Mouse (Mus musculus) splenic B cell, adult 2 months (primary cell): ENCODE data around the gene Hoxa4.

Experiments used
- DNase-seq: peaks from one replicate; pipeline ENCODE4 v3.0.0-alpha.2; 2011; ENCODE audit warnings: low read depth, low spot score
- H3K27me3 ChIP-seq: 2 replicates; pipeline ENCODE4 v1.6.1; 2012; ENCODE audit warnings: mild to moderate bottlenecking, low read length, moderate library complexity, mixed read lengths; ENCODE audit not compliant: control insufficient read depth, poor library complexity, insufficient read depth, severe bottlenecking
- H3K36me3 ChIP-seq: 2 replicates; pipeline ENCODE4 v1.6.1; 2012; ENCODE audit warnings: mild to moderate bottlenecking, low read length, moderate library complexity, mixed read lengths; ENCODE audit not compliant: control insufficient read depth, poor library complexity, insufficient read depth, severe bottlenecking

Hoxa4 gene

DNA sequence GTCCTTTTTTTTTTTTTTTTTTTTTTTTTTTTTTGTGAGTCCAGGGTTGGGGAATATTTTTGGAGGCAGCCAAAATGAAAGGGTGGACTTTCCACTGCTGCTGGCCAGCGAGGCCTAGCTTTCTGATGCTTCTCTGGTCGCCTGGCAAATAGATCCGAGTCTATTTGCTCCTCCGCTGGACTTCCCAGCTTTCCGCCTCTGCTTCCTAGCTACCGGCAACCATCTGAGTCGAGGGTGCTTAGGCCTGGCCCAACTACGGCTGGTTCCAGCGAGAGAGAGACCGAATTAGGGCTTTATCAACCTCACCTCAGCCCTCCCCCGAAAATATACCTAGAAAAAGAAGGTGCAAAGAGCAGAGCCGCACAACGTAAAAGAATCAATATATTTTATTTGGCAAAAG is 31.2 kb upstream of the Hoxa4 start:
- Histone ChIP-seq H3K27me3 (peaks cover 5% of the 10 kb centered on the region), H3K36me3 (no peaks in the 10 kb centered on the region)
- no peak for DNase-seq

GRCm38 (mm10) chr6:52221993-52222685 is 30.6 kb upstream of the Hoxa4 start:
- peaks cover 5% of the 10 kb centered on the region for H3K27me3 ChIP-seq
- no peak for DNase-seq
- H3K36me3 ChIP-seq = no peaks in the 10 kb centered on the region

DNA sequence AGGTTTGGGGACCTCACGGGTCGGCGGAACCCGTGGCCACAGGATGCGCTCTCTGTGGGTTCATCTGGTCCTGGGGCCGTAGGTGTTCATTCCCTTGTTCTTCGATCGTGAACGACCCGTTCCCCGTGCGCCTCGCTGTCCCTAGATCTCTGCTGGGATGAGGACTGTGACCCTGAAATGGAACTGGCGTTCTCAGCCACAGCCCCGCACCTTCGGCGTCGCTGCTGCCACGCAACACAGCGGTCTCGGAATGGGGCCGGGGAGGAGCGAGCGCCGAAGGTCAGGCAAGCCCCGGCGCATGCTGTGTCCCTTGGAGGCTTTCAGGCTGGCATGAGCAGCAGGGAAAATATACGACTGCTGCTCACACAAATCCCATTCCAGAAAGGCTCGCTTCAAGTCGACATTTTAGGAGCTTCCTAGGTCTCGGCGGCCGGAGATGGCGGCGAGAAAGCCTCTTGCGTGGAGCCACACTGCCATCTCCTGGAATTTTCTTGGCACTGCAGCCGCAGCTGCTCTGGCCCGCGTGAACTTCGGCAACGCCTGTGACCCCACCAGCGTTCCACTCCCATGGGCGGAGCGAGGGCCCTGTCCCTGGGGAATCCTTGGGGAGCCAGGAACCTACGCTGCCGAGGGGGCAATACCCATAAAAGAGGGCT is 29.9 kb upstream of the Hoxa4 start, which contains the start of gene Hoxa7:
Hoxa7 (minus strand) TSS at position 518 of the 656 bp plus-strand sequence.
- peak; percentile 90 for DNase-seq
- Histone ChIP-seq H3K27me3 (peaks cover 5% of the 10 kb centered on the region), H3K36me3 (no peaks in the 10 kb centered on the region)

DNA sequence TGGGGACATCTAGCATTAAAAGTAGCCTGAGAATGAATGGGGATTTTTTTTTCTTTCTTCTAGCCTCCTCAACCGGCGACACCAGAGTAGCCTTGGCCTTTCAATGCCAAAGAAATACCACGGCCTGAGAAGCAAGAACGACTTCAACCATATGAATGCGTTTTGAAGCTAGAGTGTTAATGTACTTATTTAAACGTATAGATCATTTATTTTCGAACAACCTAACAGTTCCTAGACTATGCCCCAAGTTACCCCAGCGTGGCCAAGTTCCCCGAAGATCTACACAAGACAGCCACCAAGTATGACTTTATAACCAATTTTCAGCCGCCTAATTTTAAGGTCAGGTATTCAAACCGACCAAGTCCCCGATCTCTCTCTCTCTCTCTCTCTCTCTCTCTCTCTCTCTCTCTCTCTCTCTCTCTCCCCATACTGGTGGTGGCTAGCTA is 29.3 kb upstream of the Hoxa4 start:
- DNase-seq = no peak
- peaks cover 5% of the 10 kb centered on the region for H3K27me3 ChIP-seq

DNA sequence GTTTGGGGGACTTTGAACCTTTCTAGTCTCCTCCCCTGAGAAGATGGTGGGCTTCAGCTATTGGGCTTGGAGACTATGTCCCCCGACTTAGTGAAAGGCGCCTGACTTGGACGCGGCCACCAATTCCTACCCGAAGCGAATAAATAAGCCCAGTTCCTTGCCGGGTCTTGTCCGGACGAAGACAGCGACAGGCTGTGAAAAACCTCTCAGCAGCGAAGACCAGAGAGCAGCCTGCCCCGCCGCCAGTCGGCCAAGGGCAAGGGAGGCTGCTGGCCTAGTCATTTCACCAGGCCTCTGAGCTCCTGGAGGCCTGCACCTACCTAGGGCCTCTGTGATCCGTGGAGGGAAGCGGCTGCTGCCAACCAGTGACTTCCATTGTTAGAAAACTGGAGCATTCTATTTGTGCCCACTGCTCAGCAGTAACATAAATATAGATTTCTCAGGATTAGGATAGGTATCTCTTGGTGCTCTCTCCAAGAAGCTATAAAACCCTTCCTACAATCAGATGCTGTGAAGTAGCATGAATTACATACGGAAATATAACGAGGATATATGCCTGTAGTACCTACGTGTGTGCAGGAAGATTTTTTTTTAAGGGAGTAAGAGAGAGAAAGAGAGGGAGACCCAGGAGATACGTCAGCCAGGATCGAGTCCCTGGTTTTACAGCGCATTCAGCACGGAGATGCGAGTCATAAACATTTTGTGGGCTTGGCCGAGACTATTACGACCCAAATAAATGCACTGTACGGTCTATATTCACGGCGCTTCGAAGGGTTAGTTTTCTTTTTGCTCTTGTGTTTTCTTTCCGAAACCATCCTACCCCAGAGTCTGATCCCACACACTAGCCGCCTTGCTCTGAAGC is 28.7 kb upstream of the Hoxa4 start:
- H3K36me3 ChIP-seq = no peaks in the 10 kb centered on the region
- DNase-seq = no peak
- peaks cover 5% of the 10 kb centered on the region for H3K27me3 ChIP-seq

More for the DNA sequence above, 29.3 kb upstream of the Hoxa4 start:
- H3K36me3 ChIP-seq = no peaks in the 10 kb centered on the region

DNA sequence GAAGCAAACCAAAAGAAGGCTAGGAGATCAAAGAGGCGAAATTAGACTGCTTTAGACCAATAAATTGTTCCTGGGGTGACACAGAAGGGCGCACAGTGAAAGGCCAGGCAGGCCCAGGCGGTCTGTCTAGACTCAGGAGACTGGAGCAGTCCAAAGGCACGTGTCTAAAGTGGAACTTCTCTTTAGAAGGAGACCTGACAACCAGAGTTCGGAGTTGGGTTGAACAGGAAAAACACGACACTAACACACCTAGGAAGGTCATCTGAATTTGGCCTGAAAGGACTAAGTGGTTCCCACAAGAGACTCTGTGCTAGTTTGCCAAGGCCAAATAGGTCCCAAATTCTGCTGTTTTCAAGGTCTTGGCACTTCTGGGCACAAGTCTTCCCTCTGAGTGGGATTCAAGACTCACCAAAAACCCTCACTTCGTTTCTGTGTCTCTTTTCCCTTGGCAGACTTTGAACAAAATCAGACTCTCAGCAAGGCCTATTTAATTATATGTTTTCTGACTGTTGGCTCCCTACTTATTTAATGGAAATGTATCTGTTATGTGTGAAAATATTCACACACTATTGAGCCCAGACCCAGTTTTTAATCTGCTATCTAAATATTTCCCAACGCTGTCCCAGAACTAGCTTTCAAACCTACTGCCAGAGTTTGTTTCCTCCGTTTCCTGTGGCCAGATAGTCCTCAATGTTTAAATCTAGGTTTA is 27.8 kb upstream of the Hoxa4 start:
- Histone ChIP-seq H3K27me3 (peaks cover 5% of the 10 kb centered on the region), H3K36me3 (no peaks in the 10 kb centered on the region)
- DNase-seq = no peak

DNA sequence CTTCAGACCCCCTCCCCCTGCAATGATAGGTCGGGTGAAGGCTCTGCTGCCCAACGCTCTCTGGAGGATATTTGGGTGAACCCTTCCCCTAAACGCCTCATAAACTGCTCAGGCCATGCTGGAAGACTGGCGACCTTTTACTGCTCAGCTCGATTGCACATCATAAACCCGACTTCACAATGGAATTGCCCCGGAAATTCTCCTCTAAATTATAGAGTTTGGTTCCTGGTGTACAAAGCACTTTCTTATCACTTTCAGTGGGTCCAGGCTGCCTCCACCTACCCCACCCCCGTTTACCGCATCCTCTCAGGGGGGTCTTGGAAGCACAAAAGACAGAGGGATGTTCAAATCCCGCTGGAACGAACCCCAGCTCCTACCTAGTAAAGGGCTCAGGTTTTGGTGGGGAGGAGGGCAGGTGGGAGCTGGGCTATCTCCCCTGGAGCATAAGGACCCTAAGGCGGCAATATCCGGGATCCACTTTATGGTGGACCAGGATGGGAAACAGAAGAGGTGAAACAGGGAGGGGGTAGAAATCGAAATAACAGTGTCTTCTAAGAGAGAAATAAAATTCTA is 27.2 kb upstream of the Hoxa4 start:
- peaks cover 5% of the 10 kb centered on the region for H3K27me3 ChIP-seq
- H3K36me3 ChIP-seq = no peaks in the 10 kb centered on the region
- DNase-seq = no peak

GRCm38 (mm10) chr6:52217895-52218642 is 26.5 kb upstream of the Hoxa4 start:
- Histone ChIP-seq H3K27me3 (peaks cover 7% of the 10 kb centered on the region), H3K36me3 (no peaks in the 10 kb centered on the region)
- no peak for DNase-seq

GRCm38 (mm10) chr6:52217459-52217768 is 25.9 kb upstream of the Hoxa4 start:
- DNase-seq = peak; percentile 60
- Histone ChIP-seq H3K36me3 (no peaks in the 10 kb centered on the region), H3K27me3 (peaks cover 4% of the 10 kb centered on the region)

GRCm38 (mm10) chr6:52216691-52217458 is 25.3 kb upstream of the Hoxa4 start:
- no peaks in the 10 kb centered on the region for H3K36me3 ChIP-seq
- no peak for DNase-seq
- peaks cover 4% of the 10 kb centered on the region for H3K27me3 ChIP-seq

- Histone ChIP-seq H3K36me3 (no peaks in the 10 kb centered on the region), H3K27me3 (peaks cover 6% of the 10 kb centered on the region)
- no peak for DNase-seq
Observed at GRCm38 (mm10) chr6:52215771-52216535, 24.4 kb upstream of the Hoxa4 start.

DNA sequence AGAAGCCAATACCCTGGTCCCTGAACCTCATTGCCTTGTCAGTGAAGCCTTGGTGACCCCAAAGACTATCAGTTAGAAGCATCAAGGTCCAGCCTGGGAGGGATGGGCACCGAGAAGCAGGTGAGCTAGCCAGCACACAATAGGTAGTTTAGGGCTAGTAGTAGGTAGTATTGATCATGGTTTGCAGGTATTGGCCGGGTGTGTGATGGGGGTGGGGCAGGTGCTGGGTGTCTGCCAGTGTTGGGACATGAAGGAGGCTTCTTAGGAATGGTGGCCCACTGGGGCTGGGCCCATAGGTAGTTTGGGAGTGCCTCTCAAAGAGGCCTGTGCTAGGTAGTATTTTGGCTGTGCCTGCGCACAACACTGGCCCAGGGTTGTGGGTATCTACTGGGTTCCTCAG is 23.5 kb upstream of the Hoxa4 start:
- Histone ChIP-seq H3K27me3 (peaks cover 6% of the 10 kb centered on the region), H3K36me3 (no peaks in the 10 kb centered on the region)
- no peak for DNase-seq

GRCm38 (mm10) chr6:52214271-52214670 is 22.7 kb upstream of the Hoxa4 start:
- H3K27me3 ChIP-seq = peaks cover 6% of the 10 kb centered on the region
- no peaks in the 10 kb centered on the region for H3K36me3 ChIP-seq
- DNase-seq = no peak
